Mouse (Mus musculus): ENCODE measurements around the gene Gm11011. TPM values are rescaled to one million over a fixed set of nuclear protein-coding genes. Genes with fewer than 3 reads are reported as not detected.

The Gm11011 gene
- polyA plus RNA-seq, 1 experiment: not detected

GRCm38 (mm10) chr2:169611557-169611956, 24.0 kb upstream of the Gm11011 start:
- Histone ChIP-seq H3K36me3 (ENCODE audit: control insufficient read depth, insufficient read depth) (no peaks in the 10 kb centered on the region), H3K4me3 (no peak overlapping the region), H3ac (ENCODE audit: control insufficient read depth, insufficient read length) (no peak overlapping the region), H3K79me2 (ENCODE audit: control insufficient read depth, insufficient read depth) (no peaks in the 10 kb centered on the region), H3K27me3 (ENCODE audit: control insufficient read depth, insufficient read depth, insufficient read length) (no peaks in the 10 kb centered on the region), H3K4me2 (ENCODE audit: low read depth) (no peak overlapping the region)
- TF ChIP-seq E2F4 (IDR thresholded peaks at IDR 0.05; ENCODE audit: insufficient read depth) (no peak), USF1 (IDR thresholded peaks at IDR 0.05; ENCODE audit: low read depth) (no peak), MYOG (IDR thresholded peaks at IDR 0.05; ENCODE audit: control insufficient read depth in 1 of 3, insufficient read depth in 1 of 3, insufficient read length in 2 of 3, low read depth in 2 of 3) (no peak), REST (IDR thresholded peaks at IDR 0.05; ENCODE audit: insufficient read depth, insufficient read length) (no peak), TCF3 (IDR thresholded peaks at IDR 0.05; ENCODE audit: insufficient read length, low read depth) (no peak), POLR2A (IDR thresholded peaks at IDR 0.05; ENCODE audit: insufficient read length, low read depth) (no peak), TCF12 (IDR thresholded peaks at IDR 0.05; ENCODE audit: insufficient read depth, poor library complexity, severe bottlenecking) (no peak), MYOD1 (IDR thresholded peaks at IDR 0.05; ENCODE audit: control insufficient read depth in 1 of 3, insufficient read length in 2 of 3, low read depth in 2 of 3) (no peak), CEBPB (IDR thresholded peaks at IDR 0.05; ENCODE audit: insufficient read depth, poor library complexity, severe bottlenecking) (no peak), MAX (IDR thresholded peaks at IDR 0.05; ENCODE audit: low read depth) (no peak), SRF (IDR thresholded peaks at IDR 0.05; ENCODE audit: control insufficient read depth, insufficient read length, low read depth) (no peak), POLR2AphosphoS2 (IDR thresholded peaks at IDR 0.05; ENCODE audit: insufficient read length, low read depth) (no peak)

GRCm38 (mm10) chr2:169610882-169611281, 23.3 kb upstream of the Gm11011 start:
- no peak overlapping the region for H3ac ChIP-seq (ENCODE audit: control insufficient read depth, insufficient read length)
- TF ChIP-seq POLR2A (IDR thresholded peaks at IDR 0.05; ENCODE audit: insufficient read length, low read depth) (no peak), E2F4 (IDR thresholded peaks at IDR 0.05; ENCODE audit: insufficient read depth) (no peak), POLR2AphosphoS2 (IDR thresholded peaks at IDR 0.05; ENCODE audit: insufficient read length, low read depth) (no peak), TCF3 (IDR thresholded peaks at IDR 0.05; ENCODE audit: insufficient read length, low read depth) (no peak), USF1 (IDR thresholded peaks at IDR 0.05; ENCODE audit: low read depth) (no peak), TCF12 (IDR thresholded peaks at IDR 0.05; ENCODE audit: insufficient read depth, poor library complexity, severe bottlenecking) (no peak), MAX (IDR thresholded peaks at IDR 0.05; ENCODE audit: low read depth) (no peak), REST (IDR thresholded peaks at IDR 0.05; ENCODE audit: insufficient read depth, insufficient read length) (no peak), CEBPB (IDR thresholded peaks at IDR 0.05; ENCODE audit: insufficient read depth, poor library complexity, severe bottlenecking) (no peak), SRF (IDR thresholded peaks at IDR 0.05; ENCODE audit: control insufficient read depth, insufficient read length, low read depth) (no peak), MYOG (IDR thresholded peaks at IDR 0.05; ENCODE audit: control insufficient read depth in 1 of 3, insufficient read depth in 1 of 3, insufficient read length in 2 of 3, low read depth in 2 of 3) (no peak), MYOD1 (IDR thresholded peaks at IDR 0.05; ENCODE audit: control insufficient read depth in 1 of 3, insufficient read length in 2 of 3, low read depth in 2 of 3) (no peak)
- H3K27me3 ChIP-seq (ENCODE audit: control insufficient read depth, insufficient read depth, insufficient read length): no peaks in the 10 kb centered on the region
- no peaks in the 10 kb centered on the region for H3K36me3 ChIP-seq (ENCODE audit: control insufficient read depth, insufficient read depth)
- H3K4me3 ChIP-seq: no peak overlapping the region
- H3K79me2 ChIP-seq (ENCODE audit: control insufficient read depth, insufficient read depth): no peaks in the 10 kb centered on the region
- no peak overlapping the region for H3K4me2 ChIP-seq (ENCODE audit: low read depth)

DNA sequence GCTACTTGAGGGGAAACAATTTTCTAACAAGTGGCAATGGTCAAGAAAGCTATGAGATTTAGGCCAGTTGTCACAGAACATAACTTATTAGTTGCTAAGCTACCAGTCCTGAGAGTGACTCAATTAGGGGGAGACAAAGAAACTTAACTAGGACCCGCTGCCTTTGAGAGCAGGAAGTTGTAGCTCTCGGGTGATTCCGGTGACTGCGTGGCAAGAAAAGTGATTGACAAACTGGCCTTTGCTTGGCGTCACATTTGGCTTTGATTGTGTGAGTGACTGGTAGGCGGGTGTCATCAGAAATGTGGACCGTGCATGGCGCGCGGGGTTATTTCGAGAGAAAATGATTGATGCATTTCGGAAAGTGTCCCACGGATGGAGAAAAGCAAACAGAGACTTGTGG, 22.4 kb upstream of the Gm11011 start:
- no peaks in the 10 kb centered on the region for H3K79me2 ChIP-seq (ENCODE audit: control insufficient read depth, insufficient read depth)
- no peak for TF ChIP-seq TCF12 (IDR thresholded peaks at IDR 0.05; ENCODE audit: insufficient read depth, poor library complexity, severe bottlenecking)
- no peak for TF ChIP-seq E2F4 (IDR thresholded peaks at IDR 0.05; ENCODE audit: insufficient read depth)
- TF ChIP-seq MAX (IDR thresholded peaks at IDR 0.05; ENCODE audit: low read depth): no peak
- TF ChIP-seq POLR2A (IDR thresholded peaks at IDR 0.05; ENCODE audit: insufficient read length, low read depth): no peak
- TF ChIP-seq MYOD1 (IDR thresholded peaks at IDR 0.05; ENCODE audit: control insufficient read depth in 1 of 3, insufficient read length in 2 of 3, low read depth in 2 of 3): no peak
- TF ChIP-seq TCF3 (IDR thresholded peaks at IDR 0.05; ENCODE audit: insufficient read length, low read depth): no peak
- no peak for TF ChIP-seq SRF (IDR thresholded peaks at IDR 0.05; ENCODE audit: control insufficient read depth, insufficient read length, low read depth)
- no peak for TF ChIP-seq REST (IDR thresholded peaks at IDR 0.05; ENCODE audit: insufficient read depth, insufficient read length)
- no peak for TF ChIP-seq CEBPB (IDR thresholded peaks at IDR 0.05; ENCODE audit: insufficient read depth, poor library complexity, severe bottlenecking)
- TF ChIP-seq POLR2AphosphoS2 (IDR thresholded peaks at IDR 0.05; ENCODE audit: insufficient read length, low read depth): no peak
- no peaks in the 10 kb centered on the region for H3K36me3 ChIP-seq (ENCODE audit: control insufficient read depth, insufficient read depth)
- no peak overlapping the region for H3ac ChIP-seq (ENCODE audit: control insufficient read depth, insufficient read length)
- no peaks in the 10 kb centered on the region for H3K27me3 ChIP-seq (ENCODE audit: control insufficient read depth, insufficient read depth, insufficient read length)
- H3K4me3 ChIP-seq: no peak overlapping the region
- no peak overlapping the region for H3K4me2 ChIP-seq (ENCODE audit: low read depth)

DNA sequence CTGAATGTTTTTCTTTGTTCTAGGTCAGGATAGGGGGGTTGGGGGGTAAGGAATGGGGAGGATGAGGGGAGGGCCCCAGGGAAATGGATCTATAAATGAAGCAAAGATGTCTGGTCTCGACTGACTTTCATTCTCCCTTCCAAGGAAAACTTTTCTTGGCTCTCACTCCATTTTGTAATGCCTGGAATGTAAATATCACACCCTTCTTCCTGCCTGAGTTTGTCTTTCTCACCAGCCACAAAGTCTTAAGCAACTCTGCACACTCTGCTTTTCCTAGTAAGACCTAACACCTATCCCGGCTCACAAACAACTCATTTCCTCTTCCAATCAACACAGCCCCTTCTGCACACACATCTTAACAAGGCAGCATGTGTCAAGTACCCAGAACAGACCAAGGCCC, 20.2 kb upstream of the Gm11011 start:
- H3ac ChIP-seq (ENCODE audit: control insufficient read depth, insufficient read length): no peak overlapping the region

More for the DNA sequence above, 20.2 kb upstream of the Gm11011 start:
- TF ChIP-seq E2F4 (IDR thresholded peaks at IDR 0.05; ENCODE audit: insufficient read depth) (no peak), CEBPB (IDR thresholded peaks at IDR 0.05; ENCODE audit: insufficient read depth, poor library complexity, severe bottlenecking) (no peak), USF1 (IDR thresholded peaks at IDR 0.05; ENCODE audit: low read depth) (no peak)
- H3K4me3 ChIP-seq: no peak overlapping the region
- no peak overlapping the region for H3K4me2 ChIP-seq (ENCODE audit: low read depth)
- H3K27me3 ChIP-seq (ENCODE audit: control insufficient read depth, insufficient read depth, insufficient read length): no peaks in the 10 kb centered on the region
- H3K79me2 ChIP-seq (ENCODE audit: control insufficient read depth, insufficient read depth): no peaks in the 10 kb centered on the region
- no peaks in the 10 kb centered on the region for H3K36me3 ChIP-seq (ENCODE audit: control insufficient read depth, insufficient read depth)
